Mouse (Mus musculus) ES-Bruce4 (cell line): ENCODE measurements at regions not wholly inside any gene's neighbourhood (a gene's known extent, or its start where the extent isn't known, plus 50 kb on each side); places are given as distances from the start of the nearest gene placed in this dataset.

Experiments used
- H3K27ac ChIP-seq: 2 replicates; pipeline ENCODE4 v1.5.1; 2012; ENCODE audit warnings: low read length, inconsistent platforms; ENCODE audit not compliant: insufficient read depth
- H3K27me3 ChIP-seq: 2 replicates; pipeline ENCODE4 v1.6.1; 2012; ENCODE audit warnings: mild to moderate bottlenecking, low read length, inconsistent platforms; ENCODE audit not compliant: control insufficient read depth, poor library complexity, insufficient read depth, severe bottlenecking
- H3K36me3 ChIP-seq: 2 replicates; pipeline ENCODE4 v1.6.1; 2012; ENCODE audit warnings: inconsistent platforms, mild to moderate bottlenecking, low read length, moderate library complexity; ENCODE audit not compliant: control insufficient read depth, poor library complexity, insufficient read depth, severe bottlenecking
- H3K4me1 ChIP-seq: one replicate; pipeline ENCODE4 v1.8.1; 2011; ENCODE audit warnings: low read length; ENCODE audit not compliant: control insufficient read depth, insufficient read depth
- H3K4me3 ChIP-seq: 2 replicates; pipeline ENCODE4 v1.5.1; 2011; ENCODE audit warnings: low read depth, mild to moderate bottlenecking, low read length
- H3K9ac ChIP-seq: 2 replicates; pipeline ENCODE4 v1.6.1; 2012; ENCODE audit warnings: low read depth, mild to moderate bottlenecking, inconsistent platforms; ENCODE audit not compliant: poor library complexity, severe bottlenecking
- H3K9me3 ChIP-seq: replicated peaks from 2 replicates; pipeline ENCODE4 v1.6.1; 2012; ENCODE audit warnings: mild to moderate bottlenecking, low read length, inconsistent platforms; ENCODE audit not compliant: control insufficient read depth, poor library complexity, insufficient read depth, severe bottlenecking
- CTCF ChIP-seq: IDR thresholded peaks from one replicate; pipeline ENCODE4 v1.8.1; 2011; ENCODE audit warnings: low read depth, low read length
- EP300 ChIP-seq: IDR thresholded peaks from 2 replicates; pipeline ENCODE4 v1.6.1; 2011; ENCODE audit warnings: low read depth, low read length; ENCODE audit not compliant: insufficient read depth
- POLR2A ChIP-seq: IDR thresholded peaks from one replicate; pipeline ENCODE4 v1.8.1; 2011; ENCODE audit warnings: low read length; ENCODE audit not compliant: insufficient read depth

GRCm38 (mm10) chr11:24390578-24390977 is 312.7 kb downstream of the Bcl11a start:
- H3K27ac ChIP-seq = no peak overlapping the region
- TF ChIP-seq EP300 = no peak
- TF ChIP-seq CTCF = no peak
- TF ChIP-seq POLR2A = no peak

GRCm38 (mm10) chr11:24391385-24391784 is 313.5 kb downstream of the Bcl11a start:
- H3K4me3 ChIP-seq = no peak overlapping the region
- H3K9me3 ChIP-seq = no peaks in the 10 kb centered on the region
- no peak overlapping the region for H3K9ac ChIP-seq
- no peaks in the 10 kb centered on the region for H3K36me3 ChIP-seq
- H3K27me3 ChIP-seq = no peaks in the 10 kb centered on the region; the same call in 1 of the 2 replicates
- no peaks in the 10 kb centered on the region for H3K4me1 ChIP-seq
- TF ChIP-seq CTCF (no peak), EP300 (no peak), POLR2A (no peak)
- H3K27ac ChIP-seq = no peak overlapping the region

More at GRCm38 (mm10) chr11:24390578-24390977, 312.7 kb downstream of the Bcl11a start:
- Histone ChIP-seq H3K9me3 (no peaks in the 10 kb centered on the region), H3K4me1 (no peaks in the 10 kb centered on the region), H3K27me3 (no peaks in the 10 kb centered on the region; the same call in 1 of the 2 replicates), H3K4me3 (no peak overlapping the region), H3K36me3 (no peaks in the 10 kb centered on the region), H3K9ac (no peak overlapping the region)

- Histone ChIP-seq H3K4me1 (no peaks in the 10 kb centered on the region), H3K9me3 (no peaks in the 10 kb centered on the region), H3K4me3 (no peak overlapping the region), H3K36me3 (no peaks in the 10 kb centered on the region), H3K27ac (no peak overlapping the region), H3K27me3 (no peaks in the 10 kb centered on the region; the same call in 1 of the 2 replicates), H3K9ac (no peak overlapping the region)
- TF ChIP-seq CTCF = no peak
- no peak for TF ChIP-seq POLR2A
- TF ChIP-seq EP300 = no peak
These were observed 317.6 kb downstream of the Bcl11a start for GRCm38 (mm10) chr11:24395478-24395877.

GRCm38 (mm10) chr11:24396911-24397310 is 319.1 kb downstream of the Bcl11a start:
- Histone ChIP-seq H3K27me3 (no peaks in the 10 kb centered on the region; the same call in 1 of the 2 replicates), H3K4me1 (no peaks in the 10 kb centered on the region), H3K4me3 (no peak overlapping the region), H3K36me3 (no peaks in the 10 kb centered on the region), H3K9ac (no peak overlapping the region), H3K9me3 (no peaks in the 10 kb centered on the region), H3K27ac (no peak overlapping the region)
- TF ChIP-seq EP300 = no peak

GRCm38 (mm10) chr11:24397710-24398109 is 319.9 kb downstream of the Bcl11a start:
- Histone ChIP-seq H3K4me3 (no peak overlapping the region), H3K9ac (no peak overlapping the region), H3K4me1 (no peaks in the 10 kb centered on the region), H3K27me3 (no peaks in the 10 kb centered on the region; the same call in 1 of the 2 replicates), H3K36me3 (no peaks in the 10 kb centered on the region), H3K27ac (no peak overlapping the region), H3K9me3 (no peaks in the 10 kb centered on the region)
- TF ChIP-seq CTCF = no peak
- no peak for TF ChIP-seq POLR2A
- no peak for TF ChIP-seq EP300

GRCm38 (mm10) chr11:24401151-24401550 is 323.3 kb downstream of the Bcl11a start:
- no peak for TF ChIP-seq CTCF
- no peak for TF ChIP-seq EP300
- no peak for TF ChIP-seq POLR2A
- no peaks in the 10 kb centered on the region for H3K4me1 ChIP-seq
- no peaks in the 10 kb centered on the region for H3K36me3 ChIP-seq
- H3K4me3 ChIP-seq = no peak overlapping the region
- no peak overlapping the region for H3K27ac ChIP-seq
- H3K9ac ChIP-seq = no peak overlapping the region
- H3K27me3 ChIP-seq = no peaks in the 10 kb centered on the region
- H3K9me3 ChIP-seq = no peaks in the 10 kb centered on the region
